Mouse (Mus musculus): ENCODE results near the gene Ltbp2.

DNA sequence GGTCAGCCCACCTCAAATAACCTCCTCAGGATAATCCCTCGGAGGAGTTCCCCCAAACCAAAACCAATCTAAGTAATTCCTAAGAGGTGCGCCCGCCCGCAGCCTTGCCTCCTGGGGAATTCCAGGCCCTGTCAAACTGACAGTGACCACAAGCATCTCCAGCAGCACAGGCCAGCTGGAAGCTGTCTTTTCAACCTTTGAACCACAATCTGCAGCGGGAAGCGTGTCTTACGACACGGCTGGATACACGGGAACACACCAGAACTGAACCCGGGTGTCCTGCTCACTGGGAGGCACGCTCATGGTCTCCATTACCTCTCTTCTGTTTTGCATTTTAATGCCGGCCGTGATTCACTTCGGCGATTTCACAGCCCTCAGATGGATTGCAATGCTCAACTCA, 14.0 kb upstream of the Ltbp2 start:
- TF ChIP-seq CTCF (IDR thresholded peaks at IDR 0.05; ENCODE audit: low read depth) = no peak
- no peak for TF ChIP-seq EP300 (IDR thresholded peaks at IDR 0.05; ENCODE audit: low read depth)
